23 mouse cellular contexts compared by ENCODE assay signal in the genomic region with DNA sequence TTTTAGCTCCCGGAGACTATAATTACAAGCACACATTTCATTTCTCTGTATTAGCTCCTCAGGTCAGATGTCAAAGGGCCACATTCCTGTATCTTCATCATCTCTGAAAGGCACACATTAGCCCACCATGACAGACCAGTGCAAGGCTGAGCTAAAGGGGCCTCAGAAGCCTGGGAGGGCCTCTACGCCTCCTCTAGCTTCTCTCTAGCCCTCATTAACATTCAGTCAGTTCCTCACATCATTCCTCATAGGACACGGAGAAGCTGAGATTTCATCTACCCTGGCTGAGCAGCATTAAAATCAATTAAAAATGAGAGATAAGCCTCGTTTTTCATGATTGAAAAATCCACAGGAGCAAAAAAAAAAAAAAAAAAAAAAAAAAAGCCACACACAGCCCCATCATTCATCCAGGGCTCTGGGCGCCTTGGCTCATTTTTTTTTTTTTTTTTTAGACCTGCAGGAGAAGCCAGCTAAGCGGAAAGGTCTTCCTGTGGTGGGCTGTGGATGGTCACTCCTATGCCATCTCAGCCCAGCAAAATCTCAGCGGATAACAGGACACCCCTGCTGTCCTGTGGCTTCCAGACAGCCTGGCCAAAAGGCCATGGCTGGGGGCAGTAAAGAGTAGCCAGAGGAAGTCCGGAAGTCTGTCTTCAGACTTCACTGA.
A peak's percentile ranks its signal among the peaks of the same experiment; 100 is the strongest.
DNase-seq lines count a peak whose midpoint lies in the region; ATAC-seq and TF ChIP-seq lines count a peak whose summit lies in the region.
"Had no signal": no experiment of that assay in that cellular context is flagged by ENCODE, and none has a peak within 500 bp of the region (broad histone marks: within the 10 kb centered on the region; RNA-seq: fewer than 3 reads in every experiment).

No protein-coding gene starts in this region.

- DNase-seq in kidney, adult 2 months = peak; percentile 43
- no peak for DNase-seq in kidney, adult 11 months
- DNase-seq in CH12.LX (ENCODE audit: extremely low read depth) = no peak
- DNase-seq in hindbrain, embryonic 14.5 days (ENCODE audit: low spot score) = no peak
- DNase-seq in midbrain, embryonic 14.5 days = peak; percentile 44
- no peak for DNase-seq in left cerebral cortex, adult 2 months (ENCODE audit: extremely low spot score in 1 of 2, low spot score in 2 of 2)
- DNase-seq: adrenal gland, postnatal 25 days; cerebellum, adult 2 months; cerebellum, postnatal 25 days; gastrocnemius, postnatal 14 days; kidney, postnatal 4 days; left cerebral cortex, postnatal 4 days; liver, postnatal 0 days; lung, postnatal 36 days; right cerebral cortex, postnatal 4 days; thymus, adult 2 months; thymus, postnatal 36 days had no signal

- in situ Hi-C loops in CH12.LX (cut with MboI; ENCODE audit: low pct_ligation_motif_present, low pct_unique_long_range_greater_than_20kb, low sequenced_read_pairs) = no loop called here

- ATAC-seq in hindbrain, embryonic 14.5 days (ENCODE audit: low FRiP score) = peak; percentile 72; the same call in 1 of the 2 replicates
- peak; percentile 63; the same call in 1 of the 2 replicates for ATAC-seq in midbrain, embryonic 14.5 days (ENCODE audit: low FRiP score, low TSS enrichment)
- no peak for ATAC-seq in cerebellum, adult (ENCODE audit: insufficient number of reproducible peaks, low FRiP score, low TSS enrichment)
- ATAC-seq: forebrain, embryonic 14.5 days; intestine, postnatal 0 days; liver, embryonic 12.5 days; liver, postnatal 0 days had no signal

- TF ChIP-seq RAD21 in CH12.LX (IDR thresholded peaks at IDR 0.05; ENCODE audit: low read depth, low read length) = no peak

- 70% methylated on average over 8 of the region's 8 CpGs for WGBS in kidney, adult 2 months
- 41% methylated on average over 8 of the region's 8 CpGs for WGBS in hindbrain, embryonic 14.5 days
- WGBS in midbrain, embryonic 14.5 days = 45% methylated on average over 8 of the region's 8 CpGs

- no peak for TF ChIP-seq CTCF in kidney, adult 2 months (conservative IDR thresholded peaks at IDR 0.05; ENCODE audit: insufficient read depth, insufficient read length, low read depth, low read length)
- no peak for TF ChIP-seq CTCF in CH12.LX (conservative IDR thresholded peaks at IDR 0.05 in 1 of 2, IDR thresholded peaks at IDR 0.05 in 1 of 2; ENCODE audit: low read depth in 2 of 2, low read length in 2 of 2)
- TF ChIP-seq CTCF in left cerebral cortex, adult 2 months (IDR thresholded peaks at IDR 0.05) = no peak

- TF ChIP-seq POLR2A in kidney, adult 2 months (IDR thresholded peaks at IDR 0.05; ENCODE audit: low read depth, low read length) = no peak
- no peak for TF ChIP-seq POLR2A in CH12.LX (IDR thresholded peaks at IDR 0.05; ENCODE audit: low read depth, low read length)

- no peak overlapping the region for H3K27ac ChIP-seq in kidney, adult 2 months (ENCODE audit: insufficient read depth, low read depth, low read length)
- H3K27ac ChIP-seq in CH12.LX (ENCODE audit: insufficient read depth, low read depth) = no peak overlapping the region
- peak overlapping the region; percentile 52; the same call in 1 of the 2 replicates for H3K27ac ChIP-seq in hindbrain, embryonic 14.5 days
- H3K27ac ChIP-seq in midbrain, embryonic 14.5 days (replicated peaks; ENCODE audit: low read depth, low read length) = peak overlapping the region; percentile 34
- H3K27ac ChIP-seq in left cerebral cortex, adult 2 months = no peak overlapping the region
- H3K27ac ChIP-seq: heart, embryonic 10.5 days; heart, embryonic 15.5 days; liver, embryonic 12.5 days had no signal

- H3K36me3 ChIP-seq in kidney, adult 2 months (ENCODE audit: control insufficient read depth, insufficient read depth, low read length) = no peaks in the 10 kb centered on the region
- no peaks in the 10 kb centered on the region for H3K36me3 ChIP-seq in CH12.LX (replicated peaks in 1 of 2; ENCODE audit: control insufficient read depth in 1 of 2, insufficient read depth in 1 of 2, low read length in 1 of 2)
- H3K36me3 ChIP-seq in hindbrain, embryonic 14.5 days (replicated peaks; ENCODE audit: control insufficient read depth, insufficient read depth) = no peaks in the 10 kb centered on the region
- no peaks in the 10 kb centered on the region for H3K36me3 ChIP-seq in midbrain, embryonic 14.5 days (ENCODE audit: control insufficient read depth, insufficient read depth, low read length)
- H3K36me3 ChIP-seq: heart, embryonic 10.5 days; heart, embryonic 15.5 days; liver, embryonic 12.5 days had no signal

- peaks cover 4% of the 10 kb centered on the region for H3K9me3 ChIP-seq in CH12.LX (replicated peaks; ENCODE audit: low read length)
- no peaks in the 10 kb centered on the region for H3K9me3 ChIP-seq in hindbrain, embryonic 14.5 days (ENCODE audit: control insufficient read depth, low read length)
- no peaks in the 10 kb centered on the region for H3K9me3 ChIP-seq in midbrain, embryonic 14.5 days (ENCODE audit: control insufficient read depth, low read length)
- H3K9me3 ChIP-seq: heart, embryonic 10.5 days; heart, embryonic 15.5 days; liver, embryonic 12.5 days had no signal

- no peaks in the 10 kb centered on the region for H3K79me2 ChIP-seq in CH12.LX (replicated peaks; ENCODE audit: control insufficient read depth, extremely low read depth, insufficient read depth, poor library complexity, severe bottlenecking)

- no peak overlapping the region for H3K9ac ChIP-seq in CH12.LX (ENCODE audit: insufficient read depth, low read depth)
- no peak overlapping the region for H3K9ac ChIP-seq in hindbrain, embryonic 14.5 days
- H3K9ac ChIP-seq in midbrain, embryonic 14.5 days (replicated peaks; ENCODE audit: low read length) = no peak overlapping the region
- H3K9ac ChIP-seq: heart, embryonic 15.5 days; liver, embryonic 12.5 days; liver, postnatal 0 days had no signal

- no peaks in the 10 kb centered on the region for H3K27me3 ChIP-seq in kidney, adult 2 months (replicated peaks; ENCODE audit: control insufficient read depth, insufficient read depth, low read length)
- no peaks in the 10 kb centered on the region for H3K27me3 ChIP-seq in CH12.LX (replicated peaks)
- H3K27me3 ChIP-seq in hindbrain, embryonic 14.5 days (ENCODE audit: control insufficient read depth, insufficient read depth, low read length) = no peaks in the 10 kb centered on the region
- no peaks in the 10 kb centered on the region for H3K27me3 ChIP-seq in midbrain, embryonic 14.5 days (ENCODE audit: control insufficient read depth, insufficient read depth, low read length)
- H3K27me3 ChIP-seq: heart, embryonic 15.5 days; liver, embryonic 12.5 days had no signal

- H3K4me3 ChIP-seq in kidney, adult 2 months (ENCODE audit: insufficient read depth, low read depth, low read length) = no peak overlapping the region
- no peak overlapping the region for H3K4me3 ChIP-seq in CH12.LX (replicated peaks in 1 of 3; ENCODE audit: low read depth in 2 of 3, low read length in 2 of 3, poor library complexity in 1 of 3)
- H3K4me3 ChIP-seq in hindbrain, embryonic 14.5 days (replicated peaks; ENCODE audit: low read length) = no peak overlapping the region
- H3K4me3 ChIP-seq in midbrain, embryonic 14.5 days (replicated peaks; ENCODE audit: low read depth, low read length) = no peak overlapping the region
- H3K4me3 ChIP-seq in left cerebral cortex, adult 2 months = no peak overlapping the region
- H3K4me3 ChIP-seq: heart, embryonic 10.5 days; heart, embryonic 15.5 days; liver, embryonic 12.5 days had no signal

- H3K4me1 ChIP-seq in kidney, adult 2 months (ENCODE audit: control insufficient read depth, insufficient read depth, low read length) = no peaks in the 10 kb centered on the region; the same call in 1 of the 2 replicates
- H3K4me1 ChIP-seq in CH12.LX (ENCODE audit: control insufficient read depth in 1 of 2, insufficient read depth in 2 of 2) = peaks cover 0 to 13% of the 10 kb centered on the region in 2 experiments; a peak in 2 of 4 replicates
- H3K4me1 ChIP-seq in hindbrain, embryonic 14.5 days (replicated peaks; ENCODE audit: control insufficient read depth, insufficient read depth, low read length) = no peaks in the 10 kb centered on the region
- H3K4me1 ChIP-seq in midbrain, embryonic 14.5 days (ENCODE audit: control insufficient read depth, insufficient read depth, low read length) = no peaks in the 10 kb centered on the region
- H3K4me1 ChIP-seq: heart, embryonic 10.5 days; heart, embryonic 15.5 days; liver, embryonic 12.5 days had no signal

- no peak for TF ChIP-seq EP300 in CH12.LX (IDR thresholded peaks at IDR 0.05; ENCODE audit: low read length)

- intact Hi-C loops in left cerebral cortex, adult 2 months (cut with DNase I) = no loop called here

- no peak overlapping the region for H3K4me2 ChIP-seq in CH12.LX (ENCODE audit: insufficient read depth, low read depth, poor library complexity, severe bottlenecking)
- no peak overlapping the region for H3K4me2 ChIP-seq in hindbrain, embryonic 14.5 days (replicated peaks)
- no peak overlapping the region for H3K4me2 ChIP-seq in midbrain, embryonic 14.5 days (ENCODE audit: low read length)
- H3K4me2 ChIP-seq: heart, embryonic 15.5 days; liver, embryonic 12.5 days had no signal

- dilution Hi-C loops in CH12.LX (cut with MboI; ENCODE audit: extremely low pct_ligation_motif_present, extremely low pct_unique_long_range_greater_than_20kb, low sequenced_read_pairs) = no loop called here

TF ChIP-seq in CH12.LX, 34 proteins besides CTCF, POLR2A, EP300 and RAD21:
- TF ChIP-seq ZNF384 (IDR thresholded peaks at IDR 0.05; ENCODE audit: low read depth, low read length) = 0 out of 2 replicates have a peak, but pooled peaks have one; percentile 13
- no peak for TF ChIP-seq ZKSCAN1 (IDR thresholded peaks at IDR 0.05; ENCODE audit: borderline replicate concordance, low read depth, low read length)

Comparison
In these comparisons a context has a peak if more than half of its experiments do, and no peak if none do; other contexts are left out.
1. DNase-seq: peak in kidney, adult 2 months (single experiment) and midbrain, embryonic 14.5 days (single experiment); none in kidney, adult 11 months (single experiment), CH12.LX (single experiment), hindbrain, embryonic 14.5 days (single experiment) and left cerebral cortex, adult 2 months (0 of 2).
2. H3K27ac ChIP-seq: peak in hindbrain, embryonic 14.5 days (single experiment) and midbrain, embryonic 14.5 days (single experiment); none in kidney, adult 2 months (single experiment), CH12.LX (single experiment) and left cerebral cortex, adult 2 months (single experiment).